Mouse (Mus musculus): ENCODE data around the gene Prss36. TPM values are rescaled to one million over a fixed set of nuclear protein-coding genes. Genes with fewer than 3 reads are reported as not detected.

The Prss36 gene
- total RNA-seq (2014; rRNA removed; ENCODE audit: low replicate concordance) (14.2 and 17.5 TPM in 2 replicates), polyA plus RNA-seq (2015; fragmentation: Nextera tagmentation; extraction: Ambion mirVana) (10.1 and 10.2 TPM in 2 replicates)

DNA sequence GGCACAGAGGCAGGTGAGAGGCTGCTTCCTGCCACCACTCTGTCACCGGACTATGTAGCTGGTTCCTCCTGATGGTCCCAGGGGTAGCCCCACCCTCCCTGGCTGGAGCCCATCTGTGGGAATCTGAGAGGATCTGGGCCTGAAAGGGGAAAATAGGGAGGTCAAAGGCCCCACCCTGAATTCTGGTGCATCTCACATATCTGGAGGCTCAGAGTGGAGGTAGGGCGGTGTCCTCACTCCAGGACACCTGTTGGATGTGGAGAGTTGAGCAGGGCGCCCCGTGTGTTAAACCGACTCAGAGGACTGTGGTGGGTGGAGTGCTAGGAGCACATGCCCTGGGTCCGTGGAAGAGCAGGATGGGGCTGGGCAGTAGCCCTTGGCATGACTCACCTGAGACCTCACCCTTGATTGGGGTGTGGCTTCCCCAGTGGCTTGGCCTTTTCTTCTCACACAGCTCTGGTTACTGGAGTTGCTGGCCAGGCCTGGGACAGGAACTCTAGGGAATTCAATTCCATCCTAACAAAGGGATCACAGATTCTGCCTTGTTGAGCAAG lies at the start of gene Prss36:
Prss36 (minus strand) TSS at position 256 of the 554 bp plus-strand sequence.
- peaks cover 7% of the 10 kb centered on the region; the same call in 1 of the 2 replicates for H3K4me1 ChIP-seq (ENCODE audit: control insufficient read depth, insufficient read depth)
- H3K27me3 ChIP-seq (ENCODE audit: control insufficient read depth, insufficient read depth, low read length) = peaks cover 12% of the 10 kb centered on the region
- no peaks in the 10 kb centered on the region for H3K36me3 ChIP-seq (replicated peaks; ENCODE audit: control insufficient read depth, insufficient read depth, low read length)
- DNase-seq (ENCODE audit: low spot score) (no peak), ATAC-seq (ENCODE audit: insufficient read depth, low read depth) (no peak)
- H3K27ac ChIP-seq (ENCODE audit: low read depth) = no peak within 1 kb of the TSS
- no peak within 1 kb of the TSS for H3K4me2 ChIP-seq (ENCODE audit: low read depth, low read length)
- TF ChIP-seq EP300 (IDR thresholded peaks at IDR 0.05; ENCODE audit: low read depth) (no peak), CTCF (IDR thresholded peaks at IDR 0.05; ENCODE audit: low read depth) (no peak)
- H3K9ac ChIP-seq (replicated peaks; ENCODE audit: low read depth, low read length) = no peak within 1 kb of the TSS
- H3K4me3 ChIP-seq (ENCODE audit: low read depth, low read length) = no peak within 1 kb of the TSS
- no peaks in the 10 kb centered on the region for H3K9me3 ChIP-seq (replicated peaks; ENCODE audit: control insufficient read depth, low read length)
- 68% methylated on average over 6 of the region's 6 CpGs for WGBS

DNA sequence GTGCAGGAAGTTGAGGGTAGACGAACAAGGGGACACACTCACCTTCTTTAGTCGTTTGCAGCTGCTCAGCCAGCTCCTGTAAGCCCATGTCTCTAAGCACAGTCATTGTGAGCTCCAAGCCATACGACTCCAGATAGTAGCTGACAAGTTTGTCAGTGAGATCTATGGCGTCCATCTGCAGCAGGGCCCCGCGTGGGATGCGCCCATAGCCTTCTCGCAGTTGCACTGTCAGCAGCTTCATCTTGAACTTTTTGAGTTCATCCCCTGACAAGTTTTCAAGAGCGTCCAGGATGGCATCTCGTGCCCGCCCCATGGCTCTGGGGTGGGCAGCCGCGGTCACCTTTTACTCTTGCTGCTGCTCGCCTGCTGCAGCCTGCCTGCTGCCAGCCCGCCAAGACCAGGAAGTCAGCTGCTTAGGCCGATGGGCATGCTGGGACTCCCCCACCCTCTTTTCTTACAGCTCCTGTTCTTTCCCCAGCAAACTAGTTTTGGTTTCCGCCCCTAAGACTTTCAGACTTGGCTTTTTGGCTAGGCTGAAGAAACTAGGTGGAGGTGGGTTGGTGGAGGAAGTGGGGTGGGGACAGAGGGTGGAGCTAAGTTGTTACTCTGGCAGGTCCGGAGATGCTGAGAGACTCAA lies 46.9 kb upstream of the Prss36 start, which contains the start of gene Pycard:
Pycard (minus strand) TSS at position 527 of the 637 bp plus-strand sequence.
- TF ChIP-seq CTCF (IDR thresholded peaks at IDR 0.05; ENCODE audit: low read depth) (no peak), EP300 (IDR thresholded peaks at IDR 0.05; ENCODE audit: low read depth) (no peak)

DNA sequence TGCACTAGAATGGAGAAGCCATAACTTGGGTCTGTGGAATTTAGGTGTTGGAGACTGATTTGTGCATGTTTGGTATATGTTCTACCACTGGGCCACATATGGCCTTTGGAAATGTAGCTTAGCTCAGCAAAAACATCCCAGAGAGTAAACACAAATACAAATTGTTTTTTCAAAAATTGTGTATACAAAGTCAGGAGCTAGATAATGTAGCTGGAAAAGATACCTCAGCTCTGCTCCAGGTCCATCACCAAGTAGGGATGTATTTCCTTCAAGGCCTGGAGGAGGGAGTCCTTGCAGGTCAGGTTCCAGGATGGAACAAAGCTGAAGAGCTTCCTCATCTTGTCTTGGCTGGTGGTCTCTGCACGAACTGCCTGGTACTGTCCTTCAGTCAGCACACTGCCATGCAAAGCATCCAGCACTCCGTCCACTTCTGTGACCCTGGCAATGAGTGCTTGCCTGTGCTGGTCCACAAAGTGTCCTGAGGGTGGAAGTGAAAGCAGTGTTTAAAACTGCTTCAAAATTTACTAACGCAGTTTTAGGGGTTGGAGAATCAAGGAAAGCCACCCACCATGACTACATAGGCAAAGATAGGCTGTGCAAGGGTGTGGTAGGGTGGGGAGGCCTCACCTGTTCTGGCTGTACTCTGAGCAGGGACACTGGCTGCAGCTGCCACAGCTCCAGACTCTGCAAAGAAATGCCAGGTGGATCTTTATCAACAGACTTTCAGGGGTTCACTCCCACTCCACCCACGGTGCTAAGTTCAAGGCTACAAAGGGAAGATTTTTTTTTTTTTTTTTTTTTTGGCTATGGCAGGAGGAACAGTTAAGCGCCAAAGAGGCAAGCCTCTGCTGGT lies 46.2 kb upstream of the Prss36 start:
- Histone ChIP-seq H3K4me1 (ENCODE audit: control insufficient read depth, insufficient read depth) (peaks cover 6% of the 10 kb centered on the region), H3K9me3 (replicated peaks; ENCODE audit: control insufficient read depth, low read length) (no peaks in the 10 kb centered on the region), H3K36me3 (replicated peaks; ENCODE audit: control insufficient read depth, insufficient read depth, low read length) (peaks cover 19% of the 10 kb centered on the region), H3K9ac (replicated peaks; ENCODE audit: low read depth, low read length) (peak overlapping the region; percentile 35), H3K4me2 (ENCODE audit: low read depth, low read length) (peak overlapping the region; percentile 63), H3K4me3 (ENCODE audit: low read depth, low read length) (peak overlapping the region; percentile 48), H3K27ac (ENCODE audit: low read depth) (peak overlapping the region; percentile 58; the same call in 1 of the 2 replicates), H3K27me3 (ENCODE audit: control insufficient read depth, insufficient read depth, low read length) (no peaks in the 10 kb centered on the region)
- ATAC-seq (ENCODE audit: insufficient read depth, low read depth) (no peak), DNase-seq (ENCODE audit: low spot score) (no peak)
- no peak for TF ChIP-seq CTCF (IDR thresholded peaks at IDR 0.05; ENCODE audit: low read depth)
- TF ChIP-seq EP300 (IDR thresholded peaks at IDR 0.05; ENCODE audit: low read depth) = no peak
- 32% methylated on average over 5 of the region's 5 CpGs for WGBS

More for the DNA sequence above, 46.9 kb upstream of the Prss36 start, which contains the start of gene Pycard:
- peak; percentile 57 for DNase-seq (ENCODE audit: low spot score)
- ATAC-seq (ENCODE audit: insufficient read depth, low read depth) = peak; percentile 60
- Histone ChIP-seq H3K27me3 (ENCODE audit: control insufficient read depth, insufficient read depth, low read length) (no peaks in the 10 kb centered on the region), H3K4me1 (ENCODE audit: control insufficient read depth, insufficient read depth) (peaks cover 6% of the 10 kb centered on the region), H3K4me2 (ENCODE audit: low read depth, low read length) (peak within 1 kb of the TSS; percentile 63), H3K27ac (ENCODE audit: low read depth) (peak within 1 kb of the TSS; percentile 58; the same call in 1 of the 2 replicates), H3K9ac (replicated peaks; ENCODE audit: low read depth, low read length) (peak within 1 kb of the TSS; percentile 35), H3K9me3 (replicated peaks; ENCODE audit: control insufficient read depth, low read length) (no peaks in the 10 kb centered on the region), H3K4me3 (ENCODE audit: low read depth, low read length) (peak within 1 kb of the TSS; percentile 48), H3K36me3 (replicated peaks; ENCODE audit: control insufficient read depth, insufficient read depth, low read length) (peaks cover 17% of the 10 kb centered on the region)
- 6% methylated on average over 18 of the region's 18 CpGs for WGBS

DNA sequence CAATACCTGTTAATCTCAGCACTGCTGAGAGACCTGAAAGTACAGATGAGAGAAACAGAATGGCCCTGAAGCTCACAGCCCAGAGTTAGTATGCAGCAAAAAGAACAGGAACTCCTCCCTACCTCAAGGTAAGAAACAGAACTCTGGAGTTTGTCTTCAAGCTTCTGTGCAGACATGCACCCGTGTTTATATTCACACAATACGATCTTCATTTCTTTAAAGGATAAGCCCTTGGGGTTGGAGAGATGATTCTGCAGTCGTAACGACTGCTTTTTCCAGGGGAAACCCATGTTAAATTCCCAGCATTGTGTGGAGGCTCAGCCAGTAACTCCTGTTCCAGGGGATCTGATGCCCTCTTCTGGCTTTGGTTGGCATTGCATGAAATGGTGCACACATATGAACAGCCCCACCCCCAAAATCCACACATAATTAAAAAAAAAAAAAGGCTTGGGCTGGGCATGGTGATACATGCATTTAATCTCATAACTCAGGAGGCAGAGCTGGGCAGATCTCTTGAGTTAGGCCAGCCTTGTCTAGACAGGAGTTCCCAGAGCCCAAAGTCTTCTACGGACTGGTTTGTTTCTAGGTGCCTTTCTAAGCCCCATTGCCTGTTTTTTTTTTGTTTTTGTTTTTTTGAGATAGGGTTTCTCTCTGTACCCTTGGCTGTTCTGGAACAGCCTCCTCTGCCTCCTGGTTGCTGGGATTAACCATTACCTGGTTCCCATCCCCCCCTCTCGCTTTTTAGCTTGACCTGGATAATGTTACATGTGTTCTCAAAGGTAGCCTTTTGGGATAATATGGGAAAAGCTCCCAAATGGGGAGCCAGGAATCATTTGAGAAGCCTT lies 45.3 kb upstream of the Prss36 start:
- Histone ChIP-seq H3K36me3 (replicated peaks; ENCODE audit: control insufficient read depth, insufficient read depth, low read length) (peaks cover 23% of the 10 kb centered on the region), H3K9ac (replicated peaks; ENCODE audit: low read depth, low read length) (no peak overlapping the region), H3K27ac (ENCODE audit: low read depth) (no peak overlapping the region), H3K27me3 (ENCODE audit: control insufficient read depth, insufficient read depth, low read length) (no peaks in the 10 kb centered on the region), H3K4me2 (ENCODE audit: low read depth, low read length) (no peak overlapping the region), H3K9me3 (replicated peaks; ENCODE audit: control insufficient read depth, low read length) (no peaks in the 10 kb centered on the region), H3K4me1 (ENCODE audit: control insufficient read depth, insufficient read depth) (peaks cover 6% of the 10 kb centered on the region), H3K4me3 (ENCODE audit: low read depth, low read length) (no peak overlapping the region)
- TF ChIP-seq EP300 (IDR thresholded peaks at IDR 0.05; ENCODE audit: low read depth) = no peak
- peak; percentile 57 for TF ChIP-seq CTCF (IDR thresholded peaks at IDR 0.05; ENCODE audit: low read depth)
- 55% methylated on average over 6 of the region's 6 CpGs for WGBS
- DNase-seq (ENCODE audit: low spot score) (peak; percentile 47), ATAC-seq (ENCODE audit: insufficient read depth, low read depth) (peak; percentile 60)
